Mouse (Mus musculus): ENCODE measurements around the gene Cldn24. TPM values are rescaled to one million over a fixed set of nuclear protein-coding genes. Genes with fewer than 3 reads are reported as not detected.
A peak's percentile ranks its signal among the peaks of the same experiment; 100 is the strongest.

Cldn24 gene
- polyA plus RNA-seq, 2 experiments from 2014 or later, result not detected

- no peak for ATAC-seq
Observed at GRCm38 (mm10) chr8:47832616-47833015, 10.7 kb downstream of the Cldn24 start.

- ATAC-seq, result no peak
Observed at GRCm38 (mm10) chr8:47833944-47834343, 12.0 kb downstream of the Cldn24 start.

GRCm38 (mm10) chr8:47843063-47843462 lies 21.1 kb downstream of the Cldn24 start:
- ATAC-seq, result no peak

DNA sequence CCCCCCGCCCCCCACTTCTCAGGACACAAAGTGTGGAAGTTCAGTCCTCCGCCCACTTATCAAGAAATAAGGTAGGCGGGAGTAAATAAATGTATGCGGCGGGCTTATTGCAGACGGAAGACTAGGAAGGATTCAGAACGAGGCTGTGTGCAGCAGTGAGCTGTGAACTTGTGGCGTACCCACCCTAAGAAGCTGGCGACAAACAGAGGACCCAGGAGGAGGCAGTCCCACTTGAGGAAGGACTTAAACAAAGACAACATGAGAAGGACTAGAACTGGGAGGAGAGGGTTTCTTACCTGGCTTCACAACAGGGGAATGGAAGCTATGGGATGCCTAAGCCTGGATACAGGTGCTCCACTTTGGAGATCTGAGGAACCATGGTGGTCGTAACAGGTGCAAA lies 21.7 kb downstream of the Cldn24 start:
- no peak for ATAC-seq

DNA sequence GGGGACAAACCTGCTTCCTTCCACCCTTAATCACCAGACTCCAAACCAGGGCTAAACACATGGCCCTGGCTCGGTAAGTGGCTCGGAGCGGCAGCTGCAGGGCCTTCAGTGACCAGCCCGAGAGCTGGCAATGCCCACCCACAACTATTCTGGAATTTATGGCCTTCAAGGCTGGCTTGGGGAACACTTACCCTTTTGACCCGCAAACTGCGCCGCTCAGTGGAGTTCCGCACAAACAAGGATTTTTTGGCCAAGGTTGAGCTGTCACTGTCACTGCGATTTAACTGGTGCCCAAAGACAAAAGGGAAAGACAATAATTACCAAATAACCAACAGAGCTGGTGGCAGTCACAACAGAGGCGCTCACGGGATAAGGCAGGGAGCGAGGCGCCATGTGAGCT lies 24.0 kb downstream of the Cldn24 start:
- no peak for ATAC-seq

GRCm38 (mm10) chr8:47847161-47847560 lies 25.2 kb downstream of the Cldn24 start:
- ATAC-seq, result no peak

GRCm38 (mm10) chr8:47847931-47848330 lies 26.0 kb downstream of the Cldn24 start:
- ATAC-seq, result no peak

GRCm38 (mm10) chr8:47849842-47850241 lies 27.9 kb downstream of the Cldn24 start:
- ATAC-seq, result no peak

- ATAC-seq, result no peak
Observed at GRCm38 (mm10) chr8:47851824-47852502, 30.0 kb downstream of the Cldn24 start.

DNA sequence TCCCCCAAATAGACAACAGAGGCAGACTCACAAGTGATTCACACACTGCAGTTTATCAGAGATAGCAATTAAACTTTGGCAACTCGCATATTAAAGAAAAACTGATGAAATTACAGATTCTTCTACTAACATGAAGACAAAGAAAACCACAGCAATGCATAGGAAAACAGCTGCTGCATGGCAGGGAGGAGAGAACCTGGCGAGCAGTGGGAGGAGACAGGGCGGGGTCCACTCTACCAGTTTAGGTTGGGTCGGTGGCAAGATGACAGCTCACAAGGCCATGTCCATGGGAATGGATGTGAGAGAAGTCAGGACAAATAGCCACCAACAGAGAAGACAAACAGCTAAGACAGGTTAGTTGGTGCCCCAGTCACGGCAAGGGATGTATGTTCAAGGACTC lies 30.8 kb downstream of the Cldn24 start:
- no peak for ATAC-seq

- no peak for ATAC-seq
Observed at GRCm38 (mm10) chr8:47853356-47853755, 31.4 kb downstream of the Cldn24 start.

DNA sequence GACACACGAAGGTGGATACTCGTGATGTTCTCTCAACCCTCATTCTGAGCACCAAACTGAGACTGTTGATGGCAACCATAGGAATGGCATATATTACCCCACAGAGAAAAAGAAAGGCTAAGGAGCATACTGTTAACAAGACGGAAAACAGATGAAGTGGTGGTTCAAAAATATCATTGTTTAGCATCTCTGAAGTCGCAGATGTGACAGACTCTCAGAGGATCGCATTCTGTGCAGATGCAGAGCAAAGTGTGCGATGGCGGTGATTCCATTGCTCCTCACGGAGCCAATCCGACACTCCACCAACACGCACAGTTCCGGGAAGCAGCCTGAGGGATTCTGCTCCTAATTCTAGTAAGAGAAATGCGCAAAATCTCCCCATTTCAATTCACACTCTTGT lies 37.3 kb downstream of the Cldn24 start:
- no peak for ATAC-seq

DNA sequence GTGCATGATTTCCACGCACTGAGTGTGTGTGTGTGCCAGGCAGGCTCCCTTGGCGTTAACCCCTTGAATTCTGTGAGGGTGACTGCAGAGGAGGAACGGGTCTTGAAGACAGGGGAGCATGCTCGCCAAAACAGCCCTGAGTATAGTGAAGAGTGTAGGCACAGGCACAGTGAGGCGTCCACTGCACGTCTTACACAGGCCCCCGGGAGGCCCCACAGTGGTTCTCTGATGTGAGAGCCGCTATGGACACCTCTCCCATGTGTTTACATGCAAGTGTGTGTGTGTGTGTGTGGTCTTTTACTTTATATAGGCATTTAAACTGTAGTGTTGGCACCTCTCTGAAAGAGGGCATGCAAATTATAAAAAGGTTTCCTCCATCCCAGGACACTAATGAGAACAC lies 44.6 kb downstream of the Cldn24 start:
- no peak for ATAC-seq

DNA sequence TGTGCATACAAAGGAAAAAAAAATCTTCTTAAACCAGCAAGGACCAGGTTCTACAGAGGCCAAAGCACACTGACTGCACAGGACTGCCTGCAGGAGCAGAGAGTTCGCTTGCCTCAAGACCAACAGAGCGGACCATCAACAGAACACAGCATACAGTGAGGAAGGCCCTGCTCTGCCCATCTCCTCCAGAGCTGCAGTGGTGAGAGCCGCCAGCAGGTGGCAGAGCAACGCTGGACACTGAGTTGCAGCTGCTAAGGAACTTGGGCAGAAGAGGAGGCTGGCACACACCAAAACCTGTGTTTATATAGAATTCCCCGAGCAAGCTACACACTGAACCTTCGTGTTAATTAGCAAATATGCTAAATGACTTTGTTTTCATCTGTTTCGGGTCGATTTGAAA lies 45.1 kb downstream of the Cldn24 start:
- peak; percentile 81 for ATAC-seq

Other genes starting within 250 kb of the Cldn24 start
- gene Ing2, start 146.6 kb upstream of the Cldn24 start, polyA plus RNA-seq (2017; shearing (Covaris generic)), result 1 to 10 TPM; 5.3 to 8.6 TPM
- 10 to 100 TPM; 12.3 to 13.8 TPM for gene Cdkn2aip, start 108.2 kb upstream of the Cldn24 start, polyA plus RNA-seq (2017; shearing (Covaris generic))
- gene Cldn22, start 2.3 kb downstream of the Cldn24 start, polyA plus RNA-seq (2017; shearing (Covaris generic)), result under 1 TPM in 1 of 2 experiments, not detected in 1; 0.89 TPM
- gene Wwc2, start 168.8 kb downstream of the Cldn24 start, polyA plus RNA-seq (2017; shearing (Covaris generic)), result under 1 TPM; 0.09 to 0.32 TPM